ENCODE assay signal across 8 mouse cellular contexts in genomic region chr6:100327050-100327449, GRCm38 (mm10). TPM values are rescaled to one million over a fixed set of nuclear protein-coding genes. Genes with fewer than 3 reads are reported as not detected.
DNase-seq lines count a peak whose midpoint lies in the region; ATAC-seq lines count a peak whose summit lies in the region.

No protein-coding gene starts in this region.

- no peak overlapping the region for H3K9ac ChIP-seq in heart, embryonic 16.5 days (ENCODE audit: low read length)

- no peak for DNase-seq in cerebellum, postnatal 4 days (ENCODE audit: low spot score in 2 of 2)
- peak; percentile 18 for DNase-seq in cerebellum, adult 9-10 months
- peak; percentile 39 to 70 for DNase-seq in layer of hippocampus, postnatal 14 days (ENCODE audit: low spot score in 2 of 2)
- DNase-seq in ovary, postnatal 14 days (ENCODE audit: low spot score): peak; percentile 63
- no peak for DNase-seq in thymus, postnatal 0 days (ENCODE audit: low spot score)
- no peak for DNase-seq in hindbrain, embryonic 10.5 days (ENCODE audit: low spot score)

- no peak overlapping the region for H3K27ac ChIP-seq in heart, embryonic 16.5 days (ENCODE audit: low read length)
- H3K27ac ChIP-seq in hindbrain, embryonic 10.5 days: no peak overlapping the region

- 0 out of 2 replicates have a peak, but pooled peaks have one; percentile 43 for ATAC-seq in cerebellum, adult (ENCODE audit: insufficient number of reproducible peaks, low FRiP score, low TSS enrichment)
- ATAC-seq in heart, embryonic 16.5 days (replicated peaks; ENCODE audit: extremely low read depth, insufficient read depth, low FRiP score): peak; percentile 58

- H3K4me1 ChIP-seq in heart, embryonic 16.5 days (ENCODE audit: control insufficient read depth, insufficient read depth, low read length): peaks cover 6% of the 10 kb centered on the region
- peaks cover 9% of the 10 kb centered on the region; the same call in 1 of the 2 replicates for H3K4me1 ChIP-seq in hindbrain, embryonic 10.5 days (replicated peaks)

- no peaks in the 10 kb centered on the region for H3K9me3 ChIP-seq in heart, embryonic 16.5 days (replicated peaks; ENCODE audit: control insufficient read depth, low read length)
- no peaks in the 10 kb centered on the region for H3K9me3 ChIP-seq in hindbrain, embryonic 10.5 days

- H3K4me2 ChIP-seq in heart, embryonic 16.5 days (ENCODE audit: low read depth, low read length): no peak overlapping the region

- 37% methylated on average over 5 of the region's 5 CpGs for WGBS in heart, embryonic 16.5 days
- WGBS in hindbrain, embryonic 10.5 days: 87% methylated on average over 5 of the region's 5 CpGs

- no peaks in the 10 kb centered on the region for H3K36me3 ChIP-seq in heart, embryonic 16.5 days (ENCODE audit: control insufficient read depth, insufficient read depth)
- H3K36me3 ChIP-seq in hindbrain, embryonic 10.5 days: no peaks in the 10 kb centered on the region

- no peaks in the 10 kb centered on the region for H3K27me3 ChIP-seq in heart, embryonic 16.5 days (ENCODE audit: control insufficient read depth, insufficient read depth, low read length)
- H3K27me3 ChIP-seq in hindbrain, embryonic 10.5 days (ENCODE audit: insufficient read depth, poor library complexity, severe bottlenecking): peaks cover 82% of the 10 kb centered on the region

- no peak overlapping the region for H3K4me3 ChIP-seq in heart, embryonic 16.5 days (ENCODE audit: low read length)
- H3K4me3 ChIP-seq in hindbrain, embryonic 10.5 days: no peak overlapping the region

RNA-seq across cellular contexts. Expression of gene Rybp, which starts 39.8 kb away (rescaled TPM):
- polyA plus RNA-seq in heart, embryonic 16.5 days (2015; fragmentation: Nextera tagmentation; extraction: Ambion mirVana): 8.9 and 10.8 TPM in 2 replicates
- total RNA-seq in layer of hippocampus, postnatal 14 days (2021): 10 to 100 TPM; 56.7 to 58.7 TPM
- polyA plus RNA-seq in thymus, postnatal 0 days (2015; fragmentation: Nextera tagmentation; extraction: Ambion mirVana): 10.3 and 14.2 TPM in 2 replicates
- 9.2 and 10.4 TPM in 2 replicates for polyA plus RNA-seq in hindbrain, embryonic 10.5 days (2016; fragmentation: Nextera tagmentation; extraction: Ambion mirVana)

Comparison
In these comparisons a context has a peak if more than half of its experiments do, and no peak if none do; other contexts are left out.
1. DNase-seq: peak in cerebellum, adult 9-10 months (single experiment), layer of hippocampus, postnatal 14 days (2 of 2) and ovary, postnatal 14 days (single experiment); none in cerebellum, postnatal 4 days (0 of 2), thymus, postnatal 0 days (single experiment) and hindbrain, embryonic 10.5 days (single experiment).